Comparison of ENCODE assay signal across 8 mouse cellular contexts in genomic region chrX:162759251-162760114, GRCm38 (mm10). TPM values are rescaled to one million over a fixed set of nuclear protein-coding genes. Genes with fewer than 3 reads are reported as not detected.
A peak's percentile ranks its signal among the peaks of the same experiment; 100 is the strongest.
DNase-seq lines count a peak whose midpoint lies in the region; ATAC-seq and TF ChIP-seq lines count a peak whose summit lies in the region.

No protein-coding gene starts in this region.

- H3K27ac ChIP-seq in ES-E14 (ENCODE audit: insufficient read depth, low read depth, low read length, poor library complexity, severe bottlenecking) = peak overlapping the region; percentile 89
- H3K27ac ChIP-seq in embryonic facial prominence, embryonic 13.5 days = peak overlapping the region; percentile 93
- peak overlapping the region; percentile 94 for H3K27ac ChIP-seq in lung, embryonic 15.5 days

- peaks cover 8% of the 10 kb centered on the region; the same call in 1 of the 2 replicates for H3K36me3 ChIP-seq in ES-E14 (ENCODE audit: control insufficient read depth, insufficient read depth, low read length, poor library complexity, severe bottlenecking)
- H3K36me3 ChIP-seq in embryonic facial prominence, embryonic 13.5 days = no peaks in the 10 kb centered on the region
- H3K36me3 ChIP-seq in lung, embryonic 15.5 days = 0 out of 2 replicates have a peak, but pooled peaks cover 2% of the 10 kb centered on the region

- H3K27me3 ChIP-seq in embryonic facial prominence, embryonic 13.5 days = peaks cover 5% of the 10 kb centered on the region; the same call in 1 of the 2 replicates
- H3K27me3 ChIP-seq in lung, embryonic 15.5 days = no peaks in the 10 kb centered on the region

- ATAC-seq in embryonic facial prominence, embryonic 13.5 days (ENCODE audit: insufficient number of reproducible peaks, insufficient read depth, low FRiP score, low TSS enrichment, low read depth) = no peak
- no peak for ATAC-seq in lung, embryonic 15.5 days (ENCODE audit: borderline replicate concordance, extremely low read depth, low FRiP score, low TSS enrichment)
- ATAC-seq in erythroid progenitor cell, adult 5-6 weeks (replicated peaks; ENCODE audit: low FRiP score, poor library complexity, severe bottlenecking) = no peak

- WGBS in embryonic facial prominence, embryonic 13.5 days = 30% methylated on average over 28 of the region's 32 CpGs
- 21% methylated on average over 26 of the region's 32 CpGs for WGBS in lung, embryonic 15.5 days

- peak overlapping the region; percentile 52 for H3K4me2 ChIP-seq in embryonic facial prominence, embryonic 13.5 days
- H3K4me2 ChIP-seq in lung, embryonic 15.5 days = peak overlapping the region; percentile 51

- in situ Hi-C loops in ES-E14 (cut with MboI; ENCODE audit: low sequenced_read_pairs in 2 of 2, unreplicated experiment in 2 of 2) = no loop called here

- peak overlapping the region; percentile 52 for H3K9ac ChIP-seq in ES-E14 (ENCODE audit: insufficient read depth, low read depth, low read length, poor library complexity, severe bottlenecking)
- peak overlapping the region; percentile 64; the same call in 1 of the 2 replicates for H3K9ac ChIP-seq in embryonic facial prominence, embryonic 13.5 days
- no peak overlapping the region; the same call in 1 of the 2 replicates for H3K9ac ChIP-seq in lung, embryonic 15.5 days

- peaks cover 2 to 4% of the 10 kb centered on the region in 2 experiments; a peak in 3 of 4 replicates for H3K4me1 ChIP-seq in ES-E14 (ENCODE audit: control insufficient read depth in 2 of 2, insufficient read depth in 2 of 2, low read length in 2 of 2, poor library complexity in 1 of 2)
- peaks cover 7% of the 10 kb centered on the region; the same call in 1 of the 2 replicates for H3K4me1 ChIP-seq in embryonic facial prominence, embryonic 13.5 days
- peaks cover 5% of the 10 kb centered on the region; the same call in 1 of the 2 replicates for H3K4me1 ChIP-seq in lung, embryonic 15.5 days

- DNase-seq in 3T3-L1 (ENCODE audit: low read depth, low spot score) = peak; percentile 39
- no peak for DNase-seq in ES-E14 (ENCODE audit: low read depth, low spot score)
- DNase-seq in heart, postnatal 4 days = peak; percentile 37
- peak; percentile 76 for DNase-seq in layer of hippocampus, adult 9-11 months
- peak; percentile 44 to 64 for DNase-seq in right cerebral cortex, postnatal 36 days (ENCODE audit: low spot score in 2 of 2)

- peak overlapping the region; percentile 57 to 59 for H3K4me3 ChIP-seq in ES-E14 (ENCODE audit: insufficient read depth in 1 of 2, low read depth in 1 of 2, low read length in 2 of 2, poor library complexity in 1 of 2, severe bottlenecking in 1 of 2)
- H3K4me3 ChIP-seq in embryonic facial prominence, embryonic 13.5 days = peak overlapping the region; percentile 63
- H3K4me3 ChIP-seq in lung, embryonic 15.5 days = peak overlapping the region; percentile 68

- H3K9me3 ChIP-seq in ES-E14 (ENCODE audit: control insufficient read depth, insufficient read depth, low read depth, low read length) = no peaks in the 10 kb centered on the region
- no peaks in the 10 kb centered on the region for H3K9me3 ChIP-seq in embryonic facial prominence, embryonic 13.5 days
- H3K9me3 ChIP-seq in lung, embryonic 15.5 days = no peaks in the 10 kb centered on the region

TF ChIP-seq in ES-E14, 5 proteins besides CTCF, POLR2A, EP300 and RAD21:
- peak; percentile 78 for TF ChIP-seq MAFK (IDR thresholded peaks at IDR 0.05; ENCODE audit: insufficient read depth, low read depth, low read length)
- no peak for TF ChIP-seq ZC3H11A (IDR thresholded peaks at IDR 0.05; ENCODE audit: borderline replicate concordance, low read depth, low read length)

RNA-seq across cellular contexts. Expression of gene Rbbp7, which starts 0.7 kb away (rescaled TPM):
- total RNA-seq in ES-E14 (2012; rRNA removed) = 158 and 276 TPM in 2 replicates
- 435 and 458 TPM in 2 replicates for polyA plus RNA-seq in embryonic facial prominence, embryonic 13.5 days (2015; fragmentation: Nextera tagmentation; extraction: Ambion mirVana)
- total RNA-seq in heart, postnatal 4 days (2021) = 100 to 1,000 TPM; 246 to 256 TPM
- 559 and 561 TPM in 2 replicates for polyA plus RNA-seq in lung, embryonic 15.5 days (2015; fragmentation: Nextera tagmentation; extraction: Ambion mirVana)
- total RNA-seq in erythroid progenitor cell, adult 5-6 weeks (2015; ENCODE audit: low replicate concordance) = 108 and 135 TPM in 2 replicates
- total RNA-seq in erythroid progenitor cell, adult 5-6 weeks (2017; ENCODE audit: low replicate concordance) = 57.2 and 111 TPM in 2 replicates
